Mouse (Mus musculus): ENCODE data around the gene St7.

DNA sequence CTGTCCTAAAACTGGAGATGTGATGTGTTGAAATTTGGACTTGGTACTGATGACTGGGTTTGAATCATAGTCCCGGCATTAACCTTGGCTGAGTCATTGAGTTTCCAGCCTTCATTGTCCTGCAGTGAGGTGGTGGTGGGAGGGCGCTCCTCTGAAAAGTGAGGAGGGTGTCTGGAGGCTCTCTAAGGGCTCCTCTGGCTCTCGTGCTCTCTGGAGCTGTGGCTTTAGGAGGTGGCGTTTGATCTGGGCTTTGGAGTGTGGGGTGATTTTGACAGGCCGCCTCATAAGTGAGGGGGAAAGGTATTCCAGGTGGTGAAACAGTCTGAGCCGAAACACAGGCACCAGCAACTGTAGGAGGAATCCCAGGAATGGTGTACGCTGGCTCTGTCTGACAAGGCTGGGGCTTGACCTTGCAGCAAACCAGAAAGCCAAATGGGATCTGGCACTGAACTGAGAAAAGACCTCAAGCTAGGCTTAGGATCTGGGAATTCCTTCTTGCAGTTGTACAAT is 184.0 kb downstream of the St7 start:
- TF ChIP-seq POLR2A (IDR thresholded peaks at IDR 0.05; ENCODE audit: borderline replicate concordance, control insufficient read depth, low read depth, low read length), result no peak
- TF ChIP-seq CTCF (IDR thresholded peaks at IDR 0.05; ENCODE audit: control insufficient read depth, insufficient read depth, low read length), result no peak
